8 mouse cellular contexts compared by ENCODE assay signal in genomic region chr15:12549919-12550305, GRCm38 (mm10).
DNase-seq lines count a peak whose midpoint lies in the region; ATAC-seq lines count a peak whose summit lies in the region.

No protein-coding gene starts in this region.

- WGBS in embryonic facial prominence, embryonic 12.5 days: 1% methylated on average over 13 of the region's 13 CpGs
- WGBS in heart, embryonic 12.5 days: under 1% methylated on average over 13 of the region's 13 CpGs
- under 1% methylated on average over 13 of the region's 13 CpGs for WGBS in kidney, embryonic 15.5 days
- WGBS in stomach, embryonic 15.5 days: 3% methylated on average over 13 of the region's 13 CpGs

- peak overlapping the region; percentile 43 for H3K4me3 ChIP-seq in embryonic facial prominence, embryonic 12.5 days
- H3K4me3 ChIP-seq in heart, embryonic 12.5 days: peak overlapping the region; percentile 62
- peak overlapping the region; percentile 61 for H3K4me3 ChIP-seq in kidney, embryonic 15.5 days (replicated peaks)
- H3K4me3 ChIP-seq in stomach, embryonic 15.5 days (replicated peaks): peak overlapping the region; percentile 51

- peaks cover 43% of the 10 kb centered on the region for H3K4me1 ChIP-seq in embryonic facial prominence, embryonic 12.5 days
- H3K4me1 ChIP-seq in heart, embryonic 12.5 days (replicated peaks): peaks cover 50% of the 10 kb centered on the region
- H3K4me1 ChIP-seq in kidney, embryonic 15.5 days: peaks cover 59% of the 10 kb centered on the region
- peaks cover 41% of the 10 kb centered on the region for H3K4me1 ChIP-seq in stomach, embryonic 15.5 days

- H3K36me3 ChIP-seq in embryonic facial prominence, embryonic 12.5 days: no peaks in the 10 kb centered on the region
- no peaks in the 10 kb centered on the region for H3K36me3 ChIP-seq in heart, embryonic 12.5 days
- H3K36me3 ChIP-seq in kidney, embryonic 15.5 days: no peaks in the 10 kb centered on the region
- no peaks in the 10 kb centered on the region for H3K36me3 ChIP-seq in stomach, embryonic 15.5 days

- ATAC-seq in embryonic facial prominence, embryonic 12.5 days (ENCODE audit: insufficient number of reproducible peaks, insufficient read depth, low FRiP score, low TSS enrichment): 0 out of 2 replicates have a peak, but pooled peaks have one; percentile 41
- ATAC-seq in heart, embryonic 12.5 days (ENCODE audit: insufficient number of reproducible peaks, low FRiP score): peak; percentile 47; the same call in 1 of the 2 replicates
- peak; percentile 74 for ATAC-seq in kidney, embryonic 15.5 days (replicated peaks; ENCODE audit: low FRiP score)
- peak; percentile 74 for ATAC-seq in stomach, embryonic 15.5 days (ENCODE audit: insufficient read depth, low FRiP score, low read depth)

- no peaks in the 10 kb centered on the region for H3K9me3 ChIP-seq in embryonic facial prominence, embryonic 12.5 days
- no peaks in the 10 kb centered on the region for H3K9me3 ChIP-seq in heart, embryonic 12.5 days (replicated peaks)
- H3K9me3 ChIP-seq in kidney, embryonic 15.5 days (replicated peaks): no peaks in the 10 kb centered on the region
- H3K9me3 ChIP-seq in stomach, embryonic 15.5 days: no peaks in the 10 kb centered on the region

- H3K4me2 ChIP-seq in embryonic facial prominence, embryonic 12.5 days (replicated peaks): peak overlapping the region; percentile 85
- H3K4me2 ChIP-seq in heart, embryonic 12.5 days: peak overlapping the region; percentile 97
- H3K4me2 ChIP-seq in kidney, embryonic 15.5 days: peak overlapping the region; percentile 95
- peak overlapping the region; percentile 87 for H3K4me2 ChIP-seq in stomach, embryonic 15.5 days

- no peaks in the 10 kb centered on the region for H3K27me3 ChIP-seq in embryonic facial prominence, embryonic 12.5 days
- no peaks in the 10 kb centered on the region for H3K27me3 ChIP-seq in heart, embryonic 12.5 days (replicated peaks)
- H3K27me3 ChIP-seq in kidney, embryonic 15.5 days: no peaks in the 10 kb centered on the region
- H3K27me3 ChIP-seq in stomach, embryonic 15.5 days (replicated peaks): no peaks in the 10 kb centered on the region

- H3K27ac ChIP-seq in embryonic facial prominence, embryonic 12.5 days: peak overlapping the region; percentile 58; the same call in 1 of the 2 replicates
- H3K27ac ChIP-seq in heart, embryonic 12.5 days (ENCODE audit: poor library complexity, severe bottlenecking): peak overlapping the region; percentile 21; the same call in 1 of the 2 replicates
- peak overlapping the region; percentile 85 for H3K27ac ChIP-seq in kidney, embryonic 15.5 days
- peak overlapping the region; percentile 73 for H3K27ac ChIP-seq in stomach, embryonic 15.5 days

- DNase-seq in adrenal gland, adult (ENCODE audit: inconsistent age in 2 of 2, low spot score in 1 of 2): peak; percentile 41 to 71
- DNase-seq in adrenal gland, adult 8-10 months: no peak
- peak; percentile 88 for DNase-seq in lung, postnatal 10 days
- DNase-seq in cerebellum, adult 9-10 months: no peak

- peak overlapping the region; percentile 46; the same call in 1 of the 2 replicates for H3K9ac ChIP-seq in embryonic facial prominence, embryonic 12.5 days
- H3K9ac ChIP-seq in heart, embryonic 12.5 days: peak overlapping the region; percentile 87
- peak overlapping the region; percentile 63 for H3K9ac ChIP-seq in kidney, embryonic 15.5 days
- H3K9ac ChIP-seq in stomach, embryonic 15.5 days: peak overlapping the region; percentile 35; the same call in 1 of the 2 replicates

Comparison
In these comparisons a context has a peak if more than half of its experiments do, and no peak if none do; other contexts are left out.
1. DNase-seq: peak in adrenal gland, adult (2 of 2) and lung, postnatal 10 days (single experiment); none in adrenal gland, adult 8-10 months (single experiment) and cerebellum, adult 9-10 months (single experiment).
2. H3K27ac ChIP-seq: peak in every context shown above with its lines; median percentile 85 in kidney, embryonic 15.5 days; 73 in stomach, embryonic 15.5 days; 58 in embryonic facial prominence, embryonic 12.5 days; 21 in heart, embryonic 12.5 days.
3. H3K9ac ChIP-seq: peak in every context shown above with its lines; median percentile 87 in heart, embryonic 12.5 days; 63 in kidney, embryonic 15.5 days; 46 in embryonic facial prominence, embryonic 12.5 days; 35 in stomach, embryonic 15.5 days.
4. Peak in every context shown above with its lines, with median percentiles within 50 percentile points of each other: ATAC-seq, H3K4me2 ChIP-seq and H3K4me3 ChIP-seq.